ENCODE assay signal across 17 mouse cellular contexts in genomic region chr6:120617586-120617985, GRCm38 (mm10). TPM values are rescaled to one million over a fixed set of nuclear protein-coding genes. Genes with fewer than 3 reads are reported as not detected.
DNase-seq lines count a peak whose midpoint lies in the region; ATAC-seq and TF ChIP-seq lines count a peak whose summit lies in the region.
"Had no signal": no experiment of that assay in that cellular context is flagged by ENCODE, and none has a peak within 500 bp of the region (broad histone marks: within the 10 kb centered on the region; RNA-seq: fewer than 3 reads in every experiment).

No protein-coding gene starts in this region.

- no peak overlapping the region for H3K9ac ChIP-seq in liver, embryonic 11.5 days (ENCODE audit: low read depth, low read length)
- no peak overlapping the region for H3K9ac ChIP-seq in liver, postnatal 0 days (replicated peaks)
- H3K9ac ChIP-seq: limb, embryonic 12.5 days had no signal

- TF ChIP-seq CTCF in liver, postnatal 0 days (IDR thresholded peaks at IDR 0.05; ENCODE audit: low read depth), result peak; percentile 28

- H3K9me3 ChIP-seq in liver, embryonic 11.5 days (ENCODE audit: control insufficient read depth, low read length), result no peaks in the 10 kb centered on the region
- H3K9me3 ChIP-seq in liver, postnatal 0 days (ENCODE audit: low read length), result no peaks in the 10 kb centered on the region
- no peaks in the 10 kb centered on the region for H3K9me3 ChIP-seq in limb, embryonic 10.5 days (replicated peaks)
- H3K9me3 ChIP-seq: forebrain, embryonic 10.5 days; limb, embryonic 12.5 days had no signal

- no peak for ATAC-seq in liver, embryonic 11.5 days (replicated peaks; ENCODE audit: low FRiP score)
- no peak for ATAC-seq in liver, postnatal 0 days
- ATAC-seq: midbrain, embryonic 16.5 days had no signal

- 73% methylated on average over 5 of the region's 5 CpGs for WGBS in liver, embryonic 11.5 days
- 64% methylated on average over 5 of the region's 5 CpGs for WGBS in liver, postnatal 0 days (ENCODE audit: insufficient replicate concordance)
- WGBS in limb, embryonic 10.5 days, result 82% methylated on average over 5 of the region's 5 CpGs

- peak; percentile 30 for DNase-seq in liver
- no peak for DNase-seq in liver, embryonic 11.5 days (ENCODE audit: low spot score)
- DNase-seq in brain, adult 2 months (ENCODE audit: low read depth, low spot score), result peak; percentile 57
- peak; percentile 13 for DNase-seq in layer of hippocampus, adult 9-10 months (ENCODE audit: low spot score)
- no peak for DNase-seq in liver, postnatal 0 days
- no peak for DNase-seq in right cerebral cortex, postnatal 10 days (ENCODE audit: low spot score in 2 of 2)
- DNase-seq in limb, embryonic 10.5 days (ENCODE audit: low spot score), result no peak
- DNase-seq: adrenal gland, adult 2 months; cerebellum, adult 18-20 months; gastrocnemius, postnatal 14 days; kidney, adult 2 months; kidney, postnatal 14 days; right cerebral cortex, postnatal 14 days had no signal

- H3K4me1 ChIP-seq in liver, embryonic 11.5 days (replicated peaks; ENCODE audit: control insufficient read depth, insufficient read depth, low read length), result peaks cover 25% of the 10 kb centered on the region
- H3K4me1 ChIP-seq in liver, postnatal 0 days (ENCODE audit: insufficient read depth), result peaks cover 43% of the 10 kb centered on the region
- H3K4me1 ChIP-seq in limb, embryonic 10.5 days, result no peaks in the 10 kb centered on the region
- H3K4me1 ChIP-seq: limb, embryonic 12.5 days had no signal

- no peaks in the 10 kb centered on the region for H3K36me3 ChIP-seq in liver, embryonic 11.5 days (ENCODE audit: control insufficient read depth, insufficient read depth, low read length)
- H3K36me3 ChIP-seq in liver, postnatal 0 days (replicated peaks; ENCODE audit: insufficient read depth, low read length), result no peaks in the 10 kb centered on the region
- H3K36me3 ChIP-seq in limb, embryonic 10.5 days, result no peaks in the 10 kb centered on the region
- H3K36me3 ChIP-seq: forebrain, embryonic 10.5 days; limb, embryonic 12.5 days had no signal

- no peak for TF ChIP-seq EP300 in liver, postnatal 0 days (IDR thresholded peaks at IDR 0.05; ENCODE audit: low read depth)

- no peak overlapping the region for H3K4me3 ChIP-seq in liver, embryonic 11.5 days (ENCODE audit: low read depth, low read length)
- no peak overlapping the region for H3K4me3 ChIP-seq in liver, postnatal 0 days (ENCODE audit: low read depth, low read length)
- no peak overlapping the region for H3K4me3 ChIP-seq in limb, embryonic 10.5 days
- H3K4me3 ChIP-seq: forebrain, embryonic 10.5 days; limb, embryonic 12.5 days had no signal

- H3K27me3 ChIP-seq in liver, embryonic 11.5 days (replicated peaks; ENCODE audit: control insufficient read depth, insufficient read depth, low read length), result no peaks in the 10 kb centered on the region
- no peaks in the 10 kb centered on the region for H3K27me3 ChIP-seq in liver, postnatal 0 days (ENCODE audit: insufficient read depth, low read length)
- H3K27me3 ChIP-seq in limb, embryonic 10.5 days (ENCODE audit: low read depth, poor library complexity, severe bottlenecking), result no peaks in the 10 kb centered on the region
- H3K27me3 ChIP-seq: limb, embryonic 12.5 days had no signal

- no peak overlapping the region for H3K4me2 ChIP-seq in liver, embryonic 11.5 days
- no peak overlapping the region for H3K4me2 ChIP-seq in liver, postnatal 0 days (ENCODE audit: low read depth, low read length)
- H3K4me2 ChIP-seq: limb, embryonic 12.5 days had no signal

- no peak overlapping the region for H3K27ac ChIP-seq in liver, embryonic 11.5 days (ENCODE audit: low read depth, low read length)
- H3K27ac ChIP-seq in liver, postnatal 0 days (ENCODE audit: low read depth), result peak overlapping the region; percentile 86; the same call in 1 of the 2 replicates
- H3K27ac ChIP-seq in limb, embryonic 10.5 days, result no peak overlapping the region
- H3K27ac ChIP-seq: forebrain, embryonic 10.5 days; limb, embryonic 12.5 days; stomach, postnatal 0 days had no signal

RNA-seq across cellular contexts. Expression of gene Cecr2, which starts 48.6 kb away (rescaled TPM):
- 11.9 and 13.3 TPM in 2 replicates for polyA plus RNA-seq in liver, embryonic 11.5 days (2014; fragmentation: Nextera tagmentation; extraction: Ambion mirVana)
- 4.7 and 5.0 TPM in 2 replicates for polyA plus RNA-seq in liver, postnatal 0 days (2015; fragmentation: Nextera tagmentation; extraction: Ambion mirVana)
- 12.7 and 17.5 TPM in 2 replicates for polyA plus RNA-seq in limb, embryonic 10.5 days (2016; fragmentation: Nextera tagmentation; extraction: Ambion mirVana)

Comparison
In these comparisons a context has a peak if more than half of its experiments do, and no peak if none do; other contexts are left out.
1. DNase-seq: peak in liver (single experiment), brain, adult 2 months (single experiment) and layer of hippocampus, adult 9-10 months (single experiment); none in liver, embryonic 11.5 days (single experiment), liver, postnatal 0 days (single experiment), right cerebral cortex, postnatal 10 days (0 of 2) and limb, embryonic 10.5 days (single experiment).